ENCODE assay signal across 14 mouse cellular contexts in the genomic region with DNA sequence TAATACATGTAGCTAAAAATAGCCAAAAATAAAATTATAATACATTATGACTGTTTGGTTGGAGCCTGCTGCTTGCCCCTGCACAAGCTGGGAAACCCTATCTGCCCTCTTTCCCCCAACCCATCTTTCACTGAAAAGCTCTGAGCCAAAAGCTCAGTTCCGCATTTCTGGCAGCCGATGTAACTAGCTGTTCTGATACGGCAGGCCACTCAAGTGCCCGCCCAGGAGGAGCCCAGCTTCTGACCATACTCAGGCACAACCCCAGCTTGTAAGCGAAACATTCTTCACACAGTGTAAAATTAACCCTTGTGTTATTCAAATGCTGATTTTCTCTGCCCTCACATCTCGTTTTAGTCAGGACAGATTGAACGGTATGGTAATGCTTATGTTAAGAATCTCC. TPM values are rescaled to one million over a fixed set of nuclear protein-coding genes. Genes with fewer than 3 reads are reported as not detected.
DNase-seq lines count a peak whose midpoint lies in the region; ATAC-seq and TF ChIP-seq lines count a peak whose summit lies in the region.
"Had no signal": no experiment of that assay in that cellular context is flagged by ENCODE, and none has a peak within 500 bp of the region (broad histone marks: within the 10 kb centered on the region; RNA-seq: fewer than 3 reads in every experiment).

No protein-coding gene starts in this region.

- H3K4me2 ChIP-seq in limb, embryonic 15.5 days: no peak overlapping the region
- no peak overlapping the region for H3K4me2 ChIP-seq in lung, embryonic 16.5 days (ENCODE audit: low read depth, low read length)
- no peak overlapping the region for H3K4me2 ChIP-seq in stomach, embryonic 15.5 days
- H3K4me2 ChIP-seq: hindbrain, embryonic 14.5 days; kidney, embryonic 15.5 days; limb, embryonic 13.5 days had no signal

- H3K4me1 ChIP-seq in limb, embryonic 15.5 days: no peaks in the 10 kb centered on the region
- 0 out of 2 replicates have a peak, but pooled peaks cover 5% of the 10 kb centered on the region for H3K4me1 ChIP-seq in limb, embryonic 10.5 days
- peaks cover 6% of the 10 kb centered on the region for H3K4me1 ChIP-seq in lung, embryonic 16.5 days (replicated peaks; ENCODE audit: control insufficient read depth, insufficient read depth, low read length)
- no peaks in the 10 kb centered on the region for H3K4me1 ChIP-seq in stomach, embryonic 15.5 days
- H3K4me1 ChIP-seq: kidney, embryonic 15.5 days; limb, embryonic 13.5 days had no signal

- no peak overlapping the region for H3K9ac ChIP-seq in limb, embryonic 15.5 days
- no peak overlapping the region for H3K9ac ChIP-seq in lung, embryonic 16.5 days (ENCODE audit: low read length)
- H3K9ac ChIP-seq in stomach, embryonic 15.5 days: no peak overlapping the region
- H3K9ac ChIP-seq: hindbrain, embryonic 14.5 days; kidney, embryonic 15.5 days; limb, embryonic 13.5 days had no signal

- intact Hi-C loops in gastrocnemius, adult 2 months (cut with DNase I): loop anchor here (1.0 kb wide), 2 partner anchors 28 to 49 kb away; a partner anchor contains a TSS
- intact Hi-C loops in gastrocnemius, postnatal 36 days (cut with DNase I): loop anchor here (1.0 to 2.0 kb wide), 2 partner anchors 29 to 50 kb away; no protein-coding TSS in a partner anchor
- intact Hi-C loops in left cerebral cortex, postnatal 36 days (cut with DNase I): loop anchor here (1.0 kb wide), 1 partner anchor 51 kb away; no protein-coding TSS in a partner anchor

- no peak for TF ChIP-seq CTCF in gastrocnemius, adult 2 months (IDR thresholded peaks at IDR 0.05)

- no peaks in the 10 kb centered on the region for H3K27me3 ChIP-seq in limb, embryonic 15.5 days
- no peaks in the 10 kb centered on the region for H3K27me3 ChIP-seq in limb, embryonic 10.5 days (ENCODE audit: low read depth, poor library complexity, severe bottlenecking)
- no peaks in the 10 kb centered on the region for H3K27me3 ChIP-seq in lung, embryonic 16.5 days (ENCODE audit: control insufficient read depth, insufficient read depth, low read depth, low read length)
- no peaks in the 10 kb centered on the region for H3K27me3 ChIP-seq in stomach, embryonic 15.5 days (replicated peaks)
- H3K27me3 ChIP-seq: kidney, embryonic 15.5 days; limb, embryonic 13.5 days had no signal

- H3K36me3 ChIP-seq in limb, embryonic 15.5 days: no peaks in the 10 kb centered on the region
- no peaks in the 10 kb centered on the region for H3K36me3 ChIP-seq in limb, embryonic 10.5 days
- no peaks in the 10 kb centered on the region for H3K36me3 ChIP-seq in lung, embryonic 16.5 days (ENCODE audit: control insufficient read depth, insufficient read depth, low read length)
- H3K36me3 ChIP-seq in stomach, embryonic 15.5 days: no peaks in the 10 kb centered on the region
- H3K36me3 ChIP-seq: kidney, embryonic 15.5 days; limb, embryonic 13.5 days had no signal

- DNase-seq in gastrocnemius, adult 2 months: no peak
- no peak for DNase-seq in gastrocnemius, postnatal 36 days
- no peak for DNase-seq in limb, embryonic 10.5 days (ENCODE audit: low spot score)
- DNase-seq in left cerebral cortex, postnatal 36 days (ENCODE audit: low spot score in 2 of 2): no peak
- no peak for DNase-seq in embryo, embryonic 9.5 days (ENCODE audit: extremely low spot score)

- no peaks in the 10 kb centered on the region for H3K9me3 ChIP-seq in limb, embryonic 15.5 days
- no peaks in the 10 kb centered on the region for H3K9me3 ChIP-seq in limb, embryonic 10.5 days (replicated peaks)
- 0 out of 2 replicates have a peak, but pooled peaks cover 3% of the 10 kb centered on the region for H3K9me3 ChIP-seq in lung, embryonic 16.5 days (ENCODE audit: control insufficient read depth, low read length)
- H3K9me3 ChIP-seq in stomach, embryonic 15.5 days: no peaks in the 10 kb centered on the region
- H3K9me3 ChIP-seq: kidney, embryonic 15.5 days; limb, embryonic 13.5 days had no signal

- no peak overlapping the region for H3K4me3 ChIP-seq in gastrocnemius, adult 2 months
- H3K4me3 ChIP-seq in limb, embryonic 15.5 days: no peak overlapping the region
- H3K4me3 ChIP-seq in limb, embryonic 10.5 days: no peak overlapping the region
- no peak overlapping the region for H3K4me3 ChIP-seq in lung, embryonic 16.5 days (ENCODE audit: low read length)
- no peak overlapping the region for H3K4me3 ChIP-seq in stomach, embryonic 15.5 days (replicated peaks)
- H3K4me3 ChIP-seq: erythroblast, embryonic 14.5 days; kidney, embryonic 15.5 days; limb, embryonic 13.5 days had no signal

- H3K27ac ChIP-seq in gastrocnemius, adult 2 months: peak overlapping the region; percentile 51
- H3K27ac ChIP-seq in limb, embryonic 15.5 days: peak overlapping the region; percentile 43; the same call in 1 of the 2 replicates
- no peak overlapping the region for H3K27ac ChIP-seq in limb, embryonic 10.5 days
- H3K27ac ChIP-seq in lung, embryonic 16.5 days (ENCODE audit: low read length): peak overlapping the region; percentile 41
- H3K27ac ChIP-seq in stomach, embryonic 15.5 days: peak overlapping the region; percentile 46; the same call in 1 of the 2 replicates
- H3K27ac ChIP-seq: hindbrain, embryonic 14.5 days; kidney, embryonic 15.5 days; limb, embryonic 13.5 days; macrophage had no signal

- WGBS in limb, embryonic 15.5 days: 34% methylated on average over 7 of the region's 7 CpGs
- 81% methylated on average over 7 of the region's 7 CpGs for WGBS in limb, embryonic 10.5 days
- 29% methylated on average over 7 of the region's 7 CpGs for WGBS in lung, embryonic 16.5 days
- WGBS in stomach, embryonic 15.5 days: 42% methylated on average over 7 of the region's 7 CpGs

- no peak for ATAC-seq in limb, embryonic 15.5 days (ENCODE audit: insufficient number of reproducible peaks, low FRiP score, low TSS enrichment, low read depth)
- ATAC-seq in lung, embryonic 16.5 days (ENCODE audit: low read depth): peak; percentile 56
- no peak for ATAC-seq in stomach, embryonic 15.5 days (ENCODE audit: insufficient read depth, low FRiP score, low read depth)

RNA-seq across cellular contexts. Expression of a gene that starts 15.3 kb away (rescaled TPM):
- total RNA-seq in gastrocnemius, adult 2 months (2021): not detected
- total RNA-seq in gastrocnemius, postnatal 36 days (2021): not detected
- 0.06 TPM in 1 of 2 replicates, not detected in the other for polyA plus RNA-seq in limb, embryonic 15.5 days (2015; fragmentation: Nextera tagmentation; extraction: Ambion mirVana)
- polyA plus RNA-seq in limb, embryonic 10.5 days (2016; fragmentation: Nextera tagmentation; extraction: Ambion mirVana): not detected in 2 replicates
- not detected in 2 replicates for polyA plus RNA-seq in lung, embryonic 16.5 days (2015; fragmentation: Nextera tagmentation; extraction: Ambion mirVana)
- polyA plus RNA-seq in stomach, embryonic 15.5 days (2015; fragmentation: Nextera tagmentation; extraction: Ambion mirVana): not detected in 2 replicates
- not detected for total RNA-seq in left cerebral cortex, postnatal 36 days (2021)
- total RNA-seq: layer of hippocampus, postnatal 25 days had no signal
- polyA plus RNA-seq: erythroblast, embryonic 14.5 days; hindbrain, embryonic 14.5 days; kidney, embryonic 15.5 days; limb, embryonic 13.5 days; macrophage had no signal

RNA-seq across cellular contexts. Expression of a gene that starts 16.4 kb away (rescaled TPM):
- not detected for total RNA-seq in gastrocnemius, adult 2 months (2021)
- total RNA-seq in gastrocnemius, postnatal 36 days (2021): not detected
- polyA plus RNA-seq in limb, embryonic 15.5 days (2015; fragmentation: Nextera tagmentation; extraction: Ambion mirVana): 0.16 and 0.24 TPM in 2 replicates
- polyA plus RNA-seq in limb, embryonic 10.5 days (2016; fragmentation: Nextera tagmentation; extraction: Ambion mirVana): 0.50 and 0.73 TPM in 2 replicates
- polyA plus RNA-seq in lung, embryonic 16.5 days (2015; fragmentation: Nextera tagmentation; extraction: Ambion mirVana): 0.43 and 0.53 TPM in 2 replicates
- 0.31 and 0.63 TPM in 2 replicates for polyA plus RNA-seq in stomach, embryonic 15.5 days (2015; fragmentation: Nextera tagmentation; extraction: Ambion mirVana)
- under 1 TPM in 1 of 2 experiments, not detected in 1; 0.14 TPM for total RNA-seq in left cerebral cortex, postnatal 36 days (2021)
- polyA plus RNA-seq: erythroblast, embryonic 14.5 days; macrophage had no signal

RNA-seq across cellular contexts. Expression of a gene that starts 28.1 kb away (rescaled TPM):
- total RNA-seq in gastrocnemius, adult 2 months (2021): 1 to 10 TPM; 2.0 to 2.8 TPM
- 1 to 10 TPM; 1.8 to 2.5 TPM for total RNA-seq in gastrocnemius, postnatal 36 days (2021)
- 6.0 and 6.1 TPM in 2 replicates for polyA plus RNA-seq in limb, embryonic 15.5 days (2015; fragmentation: Nextera tagmentation; extraction: Ambion mirVana)
- 3.2 and 4.5 TPM in 2 replicates for polyA plus RNA-seq in limb, embryonic 10.5 days (2016; fragmentation: Nextera tagmentation; extraction: Ambion mirVana)
- 6.7 and 6.9 TPM in 2 replicates for polyA plus RNA-seq in lung, embryonic 16.5 days (2015; fragmentation: Nextera tagmentation; extraction: Ambion mirVana)
- 6.1 and 6.6 TPM in 2 replicates for polyA plus RNA-seq in stomach, embryonic 15.5 days (2015; fragmentation: Nextera tagmentation; extraction: Ambion mirVana)
- total RNA-seq in left cerebral cortex, postnatal 36 days (2021): 1 to 10 TPM; 2.7 to 2.9 TPM
